Mouse (Mus musculus): ENCODE results near the gene Spon2.

GRCm38 (mm10) chr5:33222389-33222788, 4.1 kb upstream of the Spon2 start:
- TF ChIP-seq CTCF (IDR thresholded peaks at IDR 0.05; ENCODE audit: low read depth) (no peak), EP300 (IDR thresholded peaks at IDR 0.05; ENCODE audit: low read depth) (no peak)
